Mouse (Mus musculus) duodenum, adult 2 months (tissue): Measurements from ENCODE around the gene Krtap19-9b. TPM values are rescaled to one million over a fixed set of nuclear protein-coding genes. Genes with fewer than 3 reads are reported as not detected.

ENCODE experiments used
- polyA plus RNA-seq: library from polyadenylated mRNA; depleted of rRNA; stranded (reverse); fragments of >200 nt; gene quantifications from 2 replicates; pipeline ENCODE4 v1.2.3, GENCODE M21; 2012; ENCODE audit warnings: low replicate concordance; rRNA removed

Krtap19-9b gene
- not detected in 2 replicates for polyA plus RNA-seq

DNA sequence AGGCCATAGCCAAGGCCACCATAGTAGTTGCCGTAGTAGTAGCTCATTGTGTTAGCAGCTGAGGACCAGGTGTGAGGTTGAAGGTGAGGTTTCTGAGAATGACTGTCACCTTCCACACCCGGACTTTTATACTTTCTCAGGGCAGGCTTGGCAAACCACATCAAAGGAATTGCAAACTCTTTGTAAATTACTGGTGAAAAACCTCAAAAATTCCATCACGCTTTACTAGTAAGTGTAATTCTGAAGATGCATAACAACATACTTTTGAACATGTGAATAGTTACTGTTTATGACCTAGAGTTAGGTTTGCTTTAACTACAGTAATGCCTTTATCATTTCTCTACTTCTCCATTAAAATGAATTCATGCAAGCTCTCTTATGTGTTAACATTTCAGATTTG is at the start of gene Krtap19-9b:
TSS of gene Krtap19-9b (minus strand) at position 101 of the 400 bp plus-strand sequence.

DNA sequence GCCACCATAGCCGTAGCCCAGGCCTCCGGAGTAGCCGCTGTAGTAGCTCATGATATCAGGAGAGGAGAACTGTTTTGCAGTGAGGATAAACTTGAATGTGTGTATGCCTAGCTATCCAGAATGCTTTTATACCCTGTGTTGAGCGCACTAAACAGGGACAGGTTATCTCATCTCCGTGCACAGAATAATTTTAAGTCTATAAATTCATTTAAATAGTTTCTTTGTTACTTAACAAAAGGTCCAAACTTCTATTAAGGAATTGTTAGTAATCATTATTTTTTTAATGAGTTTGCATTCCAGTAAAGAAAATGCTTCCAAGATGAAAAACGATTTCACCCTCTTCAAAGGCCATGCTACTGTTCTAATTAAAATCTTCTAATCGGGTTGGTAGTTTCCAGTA is 30.7 kb upstream of the Krtap19-9b start, which contains the start of gene Krtap16-3:
TSS of gene Krtap16-3 (minus strand) at position 101 of the 400 bp plus-strand sequence.

DNA sequence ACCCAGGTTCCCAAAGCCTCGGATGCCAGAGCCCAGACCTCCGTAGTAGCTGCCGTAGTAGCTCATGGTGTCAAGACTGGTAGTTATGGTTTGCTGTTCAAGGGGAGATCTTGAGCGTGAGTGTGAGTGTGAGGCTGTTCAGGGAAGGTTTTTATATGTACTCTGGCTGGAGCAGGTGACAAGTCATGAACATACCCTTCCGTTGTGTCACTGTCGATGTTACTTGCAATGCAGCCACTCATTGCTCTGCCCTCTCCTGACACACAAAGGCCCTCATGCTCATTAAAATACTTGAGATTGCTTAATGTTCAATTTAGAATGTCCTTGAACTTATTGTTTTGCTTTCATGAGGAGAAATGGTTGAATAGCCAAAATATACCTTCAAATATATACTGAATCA is 35.7 kb downstream of the Krtap19-9b start, which contains the start of gene Krtap19-5:
TSS of gene Krtap19-5 (minus strand) at position 101 of the 400 bp plus-strand sequence.

DNA sequence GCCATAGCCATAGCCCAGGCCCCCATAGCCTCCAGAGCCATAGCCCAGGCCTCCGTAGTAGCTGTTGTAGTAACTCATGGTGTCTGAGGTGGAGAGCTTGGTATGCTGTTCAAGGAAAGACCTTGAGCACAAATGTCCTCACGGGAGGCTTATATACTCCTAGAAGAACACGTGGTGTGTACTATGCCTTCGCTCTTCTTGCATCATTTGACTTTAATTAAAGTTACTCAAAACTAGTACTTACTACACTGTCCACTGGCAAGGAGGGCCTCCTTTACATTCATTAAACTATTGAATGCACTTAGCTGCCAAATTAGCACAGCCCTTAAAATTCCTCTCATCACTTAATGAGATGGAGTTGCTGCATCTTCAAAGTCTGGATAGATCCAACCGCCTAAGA is 47.1 kb downstream of the Krtap19-9b start, which contains the start of gene Krtap19-4:
TSS of gene Krtap19-4 (minus strand) at position 101 of the 400 bp plus-strand sequence.

Other genes starting within 250 kb of the Krtap19-9b start
- gene 2310061N02Rik, start 224.3 kb downstream of the Krtap19-9b start, polyA plus RNA-seq: not detected in 2 replicates
- not detected in 2 replicates for gene Krtap13-1, start 203.4 kb downstream of the Krtap19-9b start, polyA plus RNA-seq
- not detected in 2 replicates for gene Krtap13, start 180.6 kb downstream of the Krtap19-9b start, polyA plus RNA-seq
- gene 2310034C09Rik, start 173.4 kb downstream of the Krtap19-9b start, polyA plus RNA-seq: not detected in 2 replicates
- not detected in 2 replicates for gene 2310057N15Rik, start 158.1 kb downstream of the Krtap19-9b start, polyA plus RNA-seq
- gene Gm5965, start 154.4 kb downstream of the Krtap19-9b start, polyA plus RNA-seq: not detected in 2 replicates
- gene Gm20741, start 120.0 kb downstream of the Krtap19-9b start, polyA plus RNA-seq: not detected in 2 replicates
- not detected in 2 replicates for gene Krtap15, start 112.0 kb downstream of the Krtap19-9b start, polyA plus RNA-seq
- gene Krtap14, start 106.1 kb downstream of the Krtap19-9b start, polyA plus RNA-seq: not detected in 2 replicates
- gene Krtap19-1, start 62.9 kb downstream of the Krtap19-9b start, polyA plus RNA-seq: not detected in 2 replicates
- gene Krtap19-2, start 58.0 kb downstream of the Krtap19-9b start, polyA plus RNA-seq: not detected in 2 replicates
- not detected in 2 replicates for gene Krtap19-3, start 54.2 kb downstream of the Krtap19-9b start, polyA plus RNA-seq
- not detected in 2 replicates for gene Krtap19-4, start 47.2 kb downstream of the Krtap19-9b start, polyA plus RNA-seq
- not detected in 2 replicates for gene Krtap19-5, start 35.8 kb downstream of the Krtap19-9b start, polyA plus RNA-seq
- gene Krtap16-3, start 30.6 kb upstream of the Krtap19-9b start, polyA plus RNA-seq: not detected in 2 replicates
- gene Krtap22-2, start 78.5 kb upstream of the Krtap19-9b start, polyA plus RNA-seq: not detected in 2 replicates
- not detected in 2 replicates for gene Gm10229, start 83.0 kb upstream of the Krtap19-9b start, polyA plus RNA-seq
- gene Krtap6-1, start 99.4 kb upstream of the Krtap19-9b start, polyA plus RNA-seq: not detected in 2 replicates
- gene Gm10228, start 109.2 kb upstream of the Krtap19-9b start, polyA plus RNA-seq: not detected in 2 replicates
- not detected in 2 replicates for gene Krtap6-5, start 115.6 kb upstream of the Krtap19-9b start, polyA plus RNA-seq
- not detected in 2 replicates for gene 1110025L11Rik, start 131.7 kb upstream of the Krtap19-9b start, polyA plus RNA-seq
- gene Krtap6-3, start 151.8 kb upstream of the Krtap19-9b start, polyA plus RNA-seq: not detected in 2 replicates
- gene Gm6358, start 208.6 kb upstream of the Krtap19-9b start, polyA plus RNA-seq: not detected in 2 replicates
- gene Gm10061, start 218.8 kb upstream of the Krtap19-9b start, polyA plus RNA-seq: not detected in 2 replicates
- not detected in 2 replicates for gene Gm9789, start 225.7 kb upstream of the Krtap19-9b start, polyA plus RNA-seq
- not detected in 2 replicates for gene Gm7735, start 237.2 kb upstream of the Krtap19-9b start, polyA plus RNA-seq
- not detected in 2 replicates for gene 1110057P08Rik, start 242.5 kb upstream of the Krtap19-9b start, polyA plus RNA-seq